Mouse (Mus musculus) monocyte, adult 2 months (primary cell): Measurements from ENCODE around the gene Csrnp1.
"Not testable (repeated sequence)": the region's sequence is repeated elsewhere in the genome, so short reads cannot be mapped to it uniquely, and the experiment has no call there.

Experiments used
- DNase-seq, 2 experiments: peaks; one replicate each; pipeline ENCODE4 v3.0.0; 2022; ENCODE audit warnings: low spot score in 2 of 2, low read depth in 1 of 2

Gene Csrnp1

GRCm38 (mm10) chr9:119984536-119985011, at the start of gene Csrnp1:
Gene Csrnp1, minus strand, starts transcription at chr9:119984658.
- DNase-seq: no peak

- no peak for DNase-seq
Observed at GRCm38 (mm10) chr9:120032710-120033109, 48.3 kb upstream of the Csrnp1 start.

- no peak for DNase-seq
Observed at GRCm38 (mm10) chr9:120030421-120030820, 46.0 kb upstream of the Csrnp1 start.

- no peak for DNase-seq
Observed at GRCm38 (mm10) chr9:120029880-120030279, 45.4 kb upstream of the Csrnp1 start.

GRCm38 (mm10) chr9:120027401-120028151, 43.1 kb upstream of the Csrnp1 start:
- no peak for DNase-seq

GRCm38 (mm10) chr9:120024625-120025024, 40.2 kb upstream of the Csrnp1 start:
- no peak for DNase-seq

- no peak for DNase-seq
Observed at GRCm38 (mm10) chr9:120024171-120024570, 39.7 kb upstream of the Csrnp1 start.

GRCm38 (mm10) chr9:120023086-120023811, 38.8 kb upstream of the Csrnp1 start, which contains the start of gene Xirp1:
Gene Xirp1, minus strand, starts transcription at chr9:120023598.
- DNase-seq: no peak

- no peak for DNase-seq
Observed at GRCm38 (mm10) chr9:120021164-120021563, 36.7 kb upstream of the Csrnp1 start.

GRCm38 (mm10) chr9:120020285-120020890, 35.9 kb upstream of the Csrnp1 start:
- peak; percentile 29 to 52 for DNase-seq

- DNase-seq: no peak
Observed at GRCm38 (mm10) chr9:120016956-120017355, 32.5 kb upstream of the Csrnp1 start.

GRCm38 (mm10) chr9:120014828-120015227, 30.4 kb upstream of the Csrnp1 start:
- DNase-seq: no peak

- no peak for DNase-seq
Observed at GRCm38 (mm10) chr9:120013251-120013820, 28.9 kb upstream of the Csrnp1 start.

GRCm38 (mm10) chr9:120012781-120013180, 28.3 kb upstream of the Csrnp1 start:
- DNase-seq: no peak

- DNase-seq: not testable (repeated sequence)
Observed at GRCm38 (mm10) chr9:120012161-120012560, 27.7 kb upstream of the Csrnp1 start.

- no peak for DNase-seq
Observed at GRCm38 (mm10) chr9:120011533-120011932, 27.1 kb upstream of the Csrnp1 start.

- peak; percentile 56 to 86 for DNase-seq
Observed at GRCm38 (mm10) chr9:120010781-120011511, 26.5 kb upstream of the Csrnp1 start.

GRCm38 (mm10) chr9:120009871-120010270, 25.4 kb upstream of the Csrnp1 start:
- no peak for DNase-seq

- no peak for DNase-seq
Observed at GRCm38 (mm10) chr9:120009226-120009841, 24.9 kb upstream of the Csrnp1 start.

GRCm38 (mm10) chr9:120007833-120008232, 23.4 kb upstream of the Csrnp1 start:
- no peak for DNase-seq
